Mouse (Mus musculus): ENCODE measurements around the gene Syt8.
"Not testable (repeated sequence)": the region's sequence is repeated elsewhere in the genome, so short reads cannot be mapped to it uniquely, and the experiment has no call there.

Syt8 gene

GRCm38 (mm10) chr7:142434137-142434865, at the start of gene Syt8:
Syt8 (plus strand) TSS chr7:142434850.
- no peak for DNase-seq

GRCm38 (mm10) chr7:142385742-142386403, 48.8 kb upstream of the Syt8 start:
- peak; percentile 45 for DNase-seq

- peak; percentile 50 for DNase-seq
Measured at GRCm38 (mm10) chr7:142386621-142387201, 47.9 kb upstream of the Syt8 start.

- peak; percentile 99 for DNase-seq
Measured at GRCm38 (mm10) chr7:142387419-142388148, 47.1 kb upstream of the Syt8 start, which contains the start of gene Ctsd. Ctsd (minus strand) TSS chr7:142388038.

GRCm38 (mm10) chr7:142388198-142388597, 46.5 kb upstream of the Syt8 start:
- no peak for DNase-seq

GRCm38 (mm10) chr7:142388740-142389139, 45.9 kb upstream of the Syt8 start:
- peak; percentile 41 for DNase-seq

GRCm38 (mm10) chr7:142389961-142390650, 44.5 kb upstream of the Syt8 start:
- DNase-seq, result no peak

DNA sequence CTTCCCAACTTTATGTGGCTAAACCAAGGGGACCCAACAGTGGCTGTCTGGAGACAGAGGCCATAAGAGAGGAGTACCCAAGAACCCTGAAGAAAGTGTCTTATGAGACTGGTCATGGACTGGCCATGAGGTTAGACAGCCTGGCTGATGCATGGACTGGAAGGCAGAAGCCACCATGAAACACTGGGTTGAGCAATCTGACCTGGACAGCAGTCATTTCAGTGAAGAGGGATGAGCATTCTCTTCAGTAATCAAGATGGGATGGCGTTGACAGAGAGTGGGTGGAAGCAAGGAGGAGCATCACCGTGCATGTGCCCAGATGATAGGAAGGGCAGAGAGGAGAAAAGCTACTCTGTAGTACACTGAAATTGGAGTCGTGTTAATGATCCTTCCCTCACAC, 43.5 kb upstream of the Syt8 start:
- DNase-seq, result no peak

- DNase-seq, result no peak
Measured at GRCm38 (mm10) chr7:142391609-142392008, 43.0 kb upstream of the Syt8 start.

DNA sequence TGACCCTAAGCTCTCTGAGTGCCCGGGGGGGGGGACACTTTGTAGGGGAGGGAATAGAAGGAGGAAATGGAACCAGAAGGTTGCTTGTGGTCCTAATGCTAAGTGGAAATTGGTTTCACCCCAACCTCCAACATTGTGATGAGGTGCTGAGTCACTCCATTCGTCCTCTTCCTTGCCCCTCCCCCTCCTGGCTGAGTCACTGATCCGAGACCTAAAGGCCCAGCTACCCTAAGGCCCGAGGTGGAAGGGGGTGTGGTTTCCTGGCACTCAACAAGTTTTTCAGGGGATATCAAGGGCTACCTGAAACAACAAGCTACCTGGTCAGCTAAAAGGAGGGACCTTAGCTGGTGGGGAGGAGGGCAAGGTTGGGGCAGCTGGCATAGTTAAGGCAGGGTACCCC, 41.5 kb upstream of the Syt8 start:
- DNase-seq, result no peak

- DNase-seq, result no peak
Measured at GRCm38 (mm10) chr7:142394261-142395190, 40.1 kb upstream of the Syt8 start.

DNA sequence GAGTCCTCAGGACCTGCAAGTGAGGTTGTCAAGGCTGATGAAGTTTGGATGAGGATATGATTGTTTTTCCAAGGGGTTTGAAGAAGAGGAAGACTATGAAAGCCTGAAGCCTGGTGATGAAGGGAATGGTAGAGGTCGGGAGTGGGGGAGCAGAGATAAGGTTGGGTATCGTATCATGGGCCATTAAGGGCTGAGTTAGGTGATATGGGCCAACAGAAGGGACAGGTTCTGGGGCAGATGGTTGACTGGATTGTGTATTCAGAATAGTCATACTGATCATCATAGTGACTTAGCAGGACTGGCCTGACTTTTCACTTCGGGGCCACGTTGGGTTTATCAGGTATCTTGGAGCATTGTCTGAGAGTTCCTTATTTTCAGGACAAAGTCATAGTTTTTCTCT, 39.2 kb upstream of the Syt8 start:
- no peak for DNase-seq

GRCm38 (mm10) chr7:142396611-142397010, 38.0 kb upstream of the Syt8 start:
- DNase-seq, result no peak

GRCm38 (mm10) chr7:142398052-142398451, 36.6 kb upstream of the Syt8 start:
- DNase-seq, result no peak

DNA sequence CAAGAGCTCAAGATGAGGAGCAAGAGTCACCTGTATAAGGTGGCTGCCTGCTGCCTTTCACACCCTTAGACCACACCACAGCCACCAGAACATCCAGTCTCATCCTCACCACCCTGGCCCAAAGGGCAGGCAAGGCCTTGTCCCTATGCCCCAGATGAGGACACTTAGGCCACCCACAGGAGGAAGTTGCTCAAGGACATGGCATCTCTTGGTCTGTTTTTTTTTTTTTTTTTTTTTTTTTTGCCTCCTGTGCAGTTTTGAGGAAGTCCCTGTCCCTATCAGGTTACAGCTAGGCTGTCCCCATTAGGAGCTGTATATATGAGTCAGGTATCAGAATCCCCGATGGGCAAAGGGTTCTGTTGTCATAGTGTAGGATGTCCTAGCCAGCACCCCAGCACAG, 35.4 kb upstream of the Syt8 start:
- no peak for DNase-seq

DNA sequence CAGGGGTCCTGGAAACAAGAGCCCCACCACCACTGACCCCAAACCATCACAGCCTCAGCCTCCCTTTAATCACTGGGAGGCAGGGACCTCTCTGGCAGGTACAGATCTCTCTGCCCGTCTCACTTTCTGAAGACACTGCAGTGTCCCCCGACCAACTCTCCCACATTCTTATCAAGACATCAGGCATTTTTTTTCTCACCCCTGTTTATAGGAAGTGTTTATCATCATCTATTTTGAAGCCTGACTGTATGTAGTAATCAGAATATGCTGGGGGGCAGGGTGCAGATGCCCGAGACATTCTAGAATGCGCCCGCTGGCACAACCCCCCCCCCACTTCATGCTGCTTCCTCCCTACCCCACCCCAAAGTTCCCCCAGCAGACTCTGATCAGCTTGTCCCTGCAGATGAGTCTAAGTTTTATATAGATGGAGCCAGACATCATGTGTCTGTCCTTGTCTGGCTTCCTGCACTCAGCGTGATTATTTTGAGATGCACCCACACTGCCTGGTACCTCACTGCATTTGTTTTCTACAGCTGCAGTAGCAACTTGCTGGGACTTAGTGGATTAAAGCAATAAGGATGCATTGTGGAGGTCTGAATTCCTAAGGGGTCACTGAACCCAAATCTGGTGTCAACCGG, 34.4 kb upstream of the Syt8 start:
- no peak for DNase-seq

DNA sequence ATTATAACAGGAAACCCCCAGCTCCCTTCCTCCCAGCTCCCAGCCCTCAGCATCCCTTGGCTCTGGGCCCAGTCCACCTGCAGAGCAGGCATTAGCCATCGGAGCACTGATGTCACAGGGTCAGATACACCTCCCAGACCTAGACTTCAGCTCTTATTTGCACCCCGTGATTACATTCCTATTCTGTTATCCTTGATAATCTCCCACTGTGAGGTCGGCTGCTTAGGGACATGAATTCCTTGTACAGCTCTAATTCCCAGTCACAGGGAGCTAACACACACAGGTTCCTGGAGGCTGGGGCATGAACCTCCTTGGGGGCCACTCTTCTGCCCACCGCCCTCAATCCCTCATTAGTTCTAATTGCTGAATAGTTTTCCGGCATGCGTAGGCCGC, 33.9 kb upstream of the Syt8 start:
- no peak for DNase-seq

GRCm38 (mm10) chr7:142403591-142403990, 31.1 kb upstream of the Syt8 start:
- no peak for DNase-seq

DNA sequence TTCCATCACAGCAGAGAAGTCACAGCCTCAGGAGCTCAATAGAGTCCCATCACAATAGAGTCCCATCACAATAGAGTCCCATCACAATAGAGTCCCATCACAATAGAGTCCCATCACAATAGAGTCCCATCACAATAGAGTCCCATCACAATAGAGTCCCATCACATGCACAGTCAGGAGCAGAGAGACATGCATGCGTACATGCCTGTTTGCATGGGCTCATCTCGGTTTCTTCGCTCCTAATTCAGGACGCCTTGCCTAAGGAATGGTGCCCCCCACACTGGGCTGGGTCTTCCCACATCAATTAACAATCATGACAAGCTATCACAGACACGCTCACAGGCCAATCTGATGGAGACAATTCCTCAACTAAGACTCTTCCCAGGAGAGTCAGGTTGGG, 29.5 kb upstream of the Syt8 start:
- DNase-seq, result not testable (repeated sequence)

DNA sequence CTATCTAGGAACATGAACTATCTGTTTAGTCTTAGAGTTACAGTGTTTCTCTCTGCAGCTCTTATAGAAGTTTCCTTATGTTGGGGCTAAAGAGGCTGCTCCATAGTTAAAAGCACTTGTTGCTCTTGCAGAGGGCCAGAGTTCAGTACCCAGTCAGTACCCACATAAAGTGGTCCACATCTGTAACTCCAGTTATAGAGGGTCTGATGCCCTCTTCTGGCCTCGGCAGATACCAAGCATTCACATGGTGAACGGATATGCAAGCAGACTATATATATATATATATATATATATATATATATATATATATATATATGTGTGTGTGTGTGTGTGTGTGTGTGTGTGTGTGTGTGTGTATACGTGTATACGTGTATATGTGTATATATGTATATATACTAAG, 26.7 kb upstream of the Syt8 start:
- no peak for DNase-seq

DNA sequence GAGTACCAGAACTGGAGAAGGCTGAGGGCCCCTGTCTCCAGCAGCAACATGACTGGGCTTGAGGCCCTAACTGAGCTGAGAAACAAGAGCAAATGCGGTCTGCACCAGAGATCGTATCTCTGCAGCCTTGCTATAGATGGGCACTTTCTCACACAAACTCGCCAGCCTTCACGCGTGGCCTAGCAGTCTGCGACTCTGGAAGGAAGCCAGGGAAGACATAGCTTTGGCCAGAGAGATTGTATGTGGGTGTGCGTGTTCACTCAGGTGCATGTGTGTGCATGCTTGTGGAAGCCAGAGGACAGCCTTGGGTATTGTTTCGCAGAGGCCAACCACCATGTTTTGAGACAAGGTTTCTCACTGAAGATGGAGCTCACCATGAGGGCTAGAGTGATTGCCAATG, 26.0 kb upstream of the Syt8 start:
- no peak for DNase-seq

All from cerebellum, adult 9-10 months (tissue).